Mouse (Mus musculus): ENCODE measurements around the gene RPS10-NUDT3.

RPS10-NUDT3 gene

DNA sequence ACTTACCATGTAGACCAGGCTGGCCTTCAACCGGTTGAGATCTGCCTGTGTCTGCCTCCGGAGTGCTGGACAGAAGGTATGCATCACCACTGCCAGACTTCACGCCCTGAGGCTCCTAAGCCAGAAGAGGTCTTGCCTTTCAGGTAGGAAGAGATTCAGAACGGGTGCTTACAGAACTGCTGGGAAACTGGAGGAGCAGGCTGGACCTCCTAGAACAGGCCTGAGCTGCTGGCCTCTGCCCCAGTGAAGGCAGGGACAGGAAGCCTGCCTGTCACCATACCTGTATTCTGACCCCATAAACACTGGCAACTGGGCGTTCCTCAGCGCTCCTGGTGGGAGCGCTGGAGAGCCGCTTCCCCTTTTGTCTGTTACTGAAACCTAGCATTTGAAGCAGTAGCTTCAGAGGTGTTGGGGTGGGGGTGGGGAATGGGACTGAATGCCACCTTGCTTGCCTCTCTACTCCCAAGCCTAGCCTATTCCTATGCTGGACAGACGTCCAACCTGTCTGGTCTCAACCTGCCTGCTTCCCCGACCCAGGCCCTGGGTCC is 83.6 kb downstream of the RPS10-NUDT3 start:
- no peak for DNase-seq

DNA sequence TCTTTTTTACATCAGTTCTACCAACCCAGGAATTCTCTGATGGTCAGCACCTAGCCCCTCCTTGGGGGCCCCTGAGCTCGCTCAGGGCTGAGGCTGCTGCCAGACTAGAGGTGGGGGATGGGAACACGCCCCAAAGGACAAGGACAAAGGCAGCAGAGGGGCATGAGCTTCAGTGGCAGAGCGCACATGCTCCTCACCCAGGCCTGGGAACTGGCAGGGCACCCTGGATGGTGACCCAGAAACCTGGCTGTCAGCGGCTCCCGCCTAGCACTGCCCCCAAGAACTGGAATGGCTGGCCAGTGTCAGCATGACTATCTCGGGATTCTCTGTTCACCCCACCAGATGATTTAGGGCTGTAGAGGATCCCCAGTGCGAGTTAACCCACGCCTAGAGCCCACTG is 85.8 kb downstream of the RPS10-NUDT3 start:
- DNase-seq = no peak

DNA sequence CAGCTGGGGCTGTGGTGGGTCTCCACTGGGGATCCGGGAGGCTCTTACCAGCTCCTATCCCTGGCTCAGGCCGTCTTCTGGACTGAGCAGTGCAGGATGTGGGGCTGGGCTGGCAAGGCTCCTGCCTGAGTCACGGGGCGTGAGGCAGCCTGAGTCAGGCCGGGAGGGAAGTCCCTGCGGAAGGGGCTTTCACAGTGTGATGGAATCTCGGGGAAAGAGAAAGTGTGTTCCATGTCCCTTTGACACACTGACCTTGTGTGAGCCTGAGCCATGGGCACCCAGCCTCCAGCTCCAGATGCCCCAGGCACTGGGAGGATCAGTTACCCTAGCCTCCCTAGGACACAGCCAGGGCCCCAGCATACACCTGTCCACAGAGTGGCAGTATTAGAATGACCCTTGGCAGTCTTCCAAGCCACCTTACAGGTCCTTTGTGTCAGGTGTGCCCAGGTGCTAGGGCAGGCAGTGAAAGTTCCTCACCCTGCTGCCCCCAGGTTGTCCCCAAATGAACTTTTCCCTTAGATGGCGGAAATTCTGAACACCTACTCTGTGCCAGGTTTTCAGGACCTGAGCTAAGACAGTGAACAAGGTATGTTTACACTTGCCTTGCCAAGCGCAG is 87.7 kb downstream of the RPS10-NUDT3 start:
- no peak for DNase-seq

DNA sequence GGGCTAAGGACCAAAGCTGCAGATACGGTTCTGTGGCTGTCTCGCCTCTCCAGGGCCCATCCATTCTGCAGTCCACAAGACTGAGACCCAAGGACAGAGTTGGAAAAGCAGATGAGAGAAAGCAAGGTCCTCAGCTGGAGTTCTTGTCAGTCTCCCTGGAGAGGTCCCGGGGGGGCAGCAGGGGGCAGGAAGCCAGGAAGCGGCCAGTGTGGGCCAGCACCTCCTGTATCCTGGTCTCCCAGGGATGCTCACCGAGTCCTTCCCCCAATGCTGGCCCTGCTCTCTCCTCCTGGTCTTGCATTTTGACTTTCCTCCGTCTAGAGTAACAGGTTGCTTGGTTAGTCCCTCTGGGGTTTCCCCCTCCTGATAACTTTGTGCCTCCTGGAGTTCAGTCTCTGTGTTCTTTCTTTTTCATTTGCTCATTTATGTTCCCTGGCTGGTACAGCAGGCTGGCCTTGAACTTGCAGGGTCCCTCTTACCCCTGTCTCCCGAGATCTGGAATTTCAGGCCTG is 88.4 kb downstream of the RPS10-NUDT3 start:
- DNase-seq = no peak

DNA sequence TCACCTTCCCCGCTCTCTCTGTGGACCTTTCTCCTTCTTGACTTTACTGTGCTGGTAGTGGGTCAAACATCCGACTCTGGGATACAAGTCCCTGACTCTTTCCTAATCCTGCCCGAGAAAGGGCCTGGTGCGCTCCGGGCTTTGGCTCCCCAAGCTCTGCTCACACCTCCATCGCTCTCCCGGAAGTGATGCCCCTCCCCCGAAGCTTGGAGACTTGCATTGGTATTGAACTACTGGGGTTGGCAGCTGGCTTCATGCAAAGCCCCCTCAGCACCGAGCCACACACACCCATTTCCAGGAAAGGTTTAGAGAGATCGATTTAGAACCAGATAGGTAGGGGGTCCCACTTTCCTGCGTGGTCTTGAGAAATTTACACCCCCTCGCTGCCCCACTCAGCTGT is 89.0 kb downstream of the RPS10-NUDT3 start:
- no peak for DNase-seq

DNA sequence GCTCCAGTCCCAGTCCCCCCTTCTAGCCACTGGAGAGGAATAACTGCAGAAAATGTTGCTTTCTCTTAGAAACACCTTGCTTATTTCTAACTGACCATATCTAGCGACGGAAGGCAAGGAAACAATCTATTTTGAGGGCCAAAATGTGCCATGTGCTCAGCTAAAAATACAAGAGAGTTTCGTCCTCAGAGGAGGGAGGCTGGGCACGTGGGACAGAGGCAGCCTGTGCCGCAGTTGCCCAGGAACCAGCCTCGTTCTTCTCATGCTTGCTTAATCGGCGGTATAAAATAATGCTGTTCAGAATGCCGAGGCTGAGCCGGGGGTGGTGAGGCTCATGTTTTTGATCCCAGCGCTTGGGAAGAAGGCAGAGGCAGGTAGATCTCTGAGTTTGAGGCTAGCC is 90.5 kb downstream of the RPS10-NUDT3 start:
- DNase-seq = no peak

DNA sequence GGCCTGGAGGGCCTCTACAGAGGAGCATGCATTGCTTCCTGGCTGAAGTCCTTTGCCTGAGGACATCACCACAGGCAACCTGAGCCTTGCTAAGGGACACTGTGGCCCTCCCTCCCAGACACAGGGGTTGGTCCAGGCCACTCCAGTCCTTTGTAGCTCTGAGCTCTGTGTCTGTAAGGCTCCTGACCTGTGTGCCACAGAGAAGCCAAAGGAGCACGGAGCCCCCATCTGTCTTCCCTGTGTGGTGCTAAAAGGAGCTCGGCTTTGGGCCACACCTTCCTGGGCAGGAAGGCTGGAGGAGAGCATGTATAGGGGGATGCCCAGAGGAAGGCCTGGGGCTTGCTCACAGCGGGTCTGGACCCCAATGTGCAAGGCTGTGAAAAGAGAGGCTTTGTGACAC is 93.0 kb downstream of the RPS10-NUDT3 start:
- DNase-seq = no peak

DNA sequence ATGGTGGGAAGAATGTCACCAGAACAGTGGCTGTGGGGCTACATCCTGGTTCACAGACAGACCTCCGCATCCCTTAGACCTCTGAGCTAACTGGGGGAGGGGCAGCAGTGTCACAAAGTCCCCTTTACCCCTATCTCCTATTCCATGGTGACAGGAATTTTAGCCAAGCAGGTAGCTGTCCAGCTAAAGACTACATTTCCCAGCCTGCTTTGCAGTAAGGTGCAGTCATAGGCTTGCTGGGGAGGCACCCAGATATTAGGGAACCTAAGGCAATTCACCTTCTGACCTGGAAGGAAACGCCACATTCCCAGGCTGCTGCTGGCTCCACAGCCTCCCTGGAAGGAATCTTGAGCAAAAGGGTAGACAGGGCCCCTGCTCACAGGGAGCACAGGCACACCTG is 93.8 kb downstream of the RPS10-NUDT3 start:
- no peak for DNase-seq

DNA sequence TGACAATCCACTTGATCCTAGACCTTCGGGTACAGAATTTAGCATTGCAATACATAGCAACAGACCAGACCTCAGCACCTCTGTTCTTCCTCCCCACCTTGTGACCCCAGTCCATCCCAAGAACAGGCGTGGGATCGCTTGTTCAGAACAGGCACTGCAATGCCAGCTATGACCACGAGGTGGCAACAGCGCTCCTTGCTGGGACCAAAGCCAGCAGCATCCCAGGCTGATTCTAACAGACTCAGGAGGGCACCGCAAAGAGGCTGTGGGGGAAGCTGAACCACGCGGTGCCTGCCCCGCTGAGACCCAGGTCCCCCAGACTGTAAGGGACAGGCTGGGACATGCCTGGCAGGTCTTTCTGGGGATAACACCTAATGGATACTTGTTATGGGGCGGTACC is 100.3 kb downstream of the RPS10-NUDT3 start:
- peak; percentile 93 for DNase-seq

DNA sequence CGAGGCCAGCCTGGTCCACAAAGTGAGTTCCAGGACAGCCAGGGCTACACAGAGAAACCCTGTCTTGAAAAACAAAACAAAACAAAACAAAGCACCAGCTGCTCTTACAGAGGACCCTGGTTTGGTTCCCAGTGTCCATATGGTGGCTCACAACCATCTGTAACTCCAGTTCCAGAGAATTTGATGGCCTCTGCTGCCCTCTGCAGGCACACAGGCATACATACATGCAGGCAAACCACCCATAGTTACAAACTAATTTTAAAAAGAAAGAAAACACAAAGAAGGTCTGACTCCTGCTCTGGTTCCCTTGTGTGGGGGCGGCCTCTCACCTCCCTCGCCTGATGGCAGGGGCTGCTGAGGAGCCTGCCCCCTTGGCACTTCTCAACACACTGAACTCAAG is 101.7 kb downstream of the RPS10-NUDT3 start:
- no peak for DNase-seq

DNA sequence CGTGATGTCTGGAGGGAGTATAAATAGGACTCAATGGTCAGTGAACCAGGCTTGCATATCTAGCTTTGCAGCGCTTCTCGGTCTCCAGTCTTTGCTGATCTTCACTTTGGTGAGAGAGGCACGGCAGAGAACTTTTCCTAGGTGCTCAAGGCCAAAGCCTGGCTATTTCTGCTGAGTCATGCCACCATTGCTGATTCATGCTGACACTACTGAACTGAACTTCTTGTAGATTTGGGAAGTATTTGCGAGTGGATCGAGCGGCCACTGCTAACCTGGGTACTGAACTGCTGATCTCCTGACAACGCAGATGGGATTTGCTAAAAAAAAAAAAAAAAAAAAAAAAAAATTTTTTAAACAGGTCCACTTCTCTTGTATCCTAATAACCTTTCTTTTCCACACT is 102.9 kb downstream of the RPS10-NUDT3 start:
- DNase-seq = no peak
